Mouse (Mus musculus): ENCODE measurements around the gene Iqsec1.

Iqsec1 gene

DNA sequence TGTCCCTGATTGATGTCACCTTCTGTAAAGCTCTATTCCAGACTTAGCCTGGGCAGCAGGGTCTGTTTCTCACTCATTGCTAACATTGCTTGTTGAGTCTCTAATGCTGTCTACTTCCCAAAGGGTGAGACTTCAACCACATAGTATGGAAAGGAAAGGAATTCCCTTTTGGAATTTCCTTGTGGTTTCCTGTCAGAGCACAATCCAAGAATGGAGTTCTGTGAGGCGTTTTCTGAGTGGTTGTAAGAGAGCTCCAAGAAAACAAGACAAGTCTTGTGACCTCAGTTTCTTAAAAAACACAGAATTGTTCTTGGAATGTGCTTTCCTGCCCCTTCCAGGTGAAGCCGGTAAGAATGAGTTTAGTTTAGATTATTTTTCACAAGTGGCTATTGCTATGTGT lies 37.5 kb downstream of the Iqsec1 start:
- no peak for DNase-seq

DNA sequence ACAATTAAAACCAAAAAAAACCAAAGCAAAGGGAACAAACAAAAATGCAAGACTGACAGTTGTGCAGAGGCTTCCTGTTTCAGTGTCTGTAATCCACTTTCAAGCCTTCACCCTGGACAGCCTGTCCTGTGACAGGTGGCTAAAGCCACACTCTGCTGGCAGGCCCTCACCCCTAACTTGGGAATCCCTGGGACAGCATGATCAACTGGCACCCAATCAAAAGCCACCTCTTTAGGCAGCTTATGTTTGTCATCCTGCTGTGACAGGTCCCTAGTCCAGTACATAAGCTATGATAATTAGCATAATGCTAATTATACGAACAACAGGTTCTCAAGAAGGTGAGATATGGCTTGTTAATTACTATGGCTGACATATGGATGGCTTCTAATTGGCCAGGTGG lies 40.4 kb downstream of the Iqsec1 start:
- DNase-seq, result no peak

DNA sequence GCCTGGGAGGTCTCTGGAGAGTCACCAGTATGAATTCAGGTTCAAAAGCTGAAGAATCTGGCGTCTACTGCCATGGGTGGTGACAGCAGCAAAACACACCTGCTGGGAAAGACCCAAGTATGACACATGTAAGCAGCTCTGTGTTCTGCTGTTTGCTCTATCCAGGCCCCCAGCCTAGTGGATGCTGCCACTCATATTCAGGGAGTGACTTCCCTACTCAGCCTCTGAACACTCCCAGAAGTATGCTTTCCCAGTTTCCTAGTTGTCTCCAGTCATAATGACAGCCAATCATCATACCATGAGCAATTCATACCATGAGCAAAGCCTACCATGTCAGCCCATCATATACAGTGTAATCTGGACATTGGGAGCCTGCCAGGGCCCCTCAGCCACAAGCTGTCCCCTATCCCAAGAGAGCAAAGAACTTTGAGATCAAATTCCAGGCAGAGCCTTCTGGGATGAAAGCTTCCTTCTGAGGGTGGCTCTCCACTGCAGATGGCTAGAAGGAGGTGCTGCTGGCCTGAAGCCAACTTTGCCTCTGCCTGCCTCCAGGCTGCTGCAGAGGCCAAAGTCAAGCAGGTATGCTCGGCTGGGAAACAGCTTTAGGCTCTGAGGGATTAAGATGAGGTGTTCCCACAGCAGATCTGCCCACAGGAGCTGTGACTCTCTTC lies 42.8 kb downstream of the Iqsec1 start:
- no peak for DNase-seq

DNA sequence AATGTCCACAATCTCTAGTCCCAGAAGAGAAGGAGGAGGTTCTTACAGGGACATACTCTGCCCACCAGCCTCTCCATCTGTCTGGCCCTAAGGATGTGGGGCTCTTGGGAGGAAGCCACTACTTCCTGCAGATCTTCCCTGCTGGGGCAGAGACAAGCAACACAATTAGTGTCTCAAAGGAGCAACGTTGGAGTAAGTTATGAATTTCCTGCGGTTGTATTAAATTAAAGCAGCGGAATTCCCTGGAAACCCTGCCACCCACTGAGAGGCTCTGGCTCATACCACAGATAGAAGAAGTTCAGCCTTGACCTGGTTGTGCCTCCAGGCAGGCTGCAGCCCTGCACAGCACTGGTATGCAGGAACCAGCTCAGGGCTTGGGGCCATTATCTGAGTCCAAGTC lies 47.2 kb downstream of the Iqsec1 start:
- DNase-seq, result no peak

DNA sequence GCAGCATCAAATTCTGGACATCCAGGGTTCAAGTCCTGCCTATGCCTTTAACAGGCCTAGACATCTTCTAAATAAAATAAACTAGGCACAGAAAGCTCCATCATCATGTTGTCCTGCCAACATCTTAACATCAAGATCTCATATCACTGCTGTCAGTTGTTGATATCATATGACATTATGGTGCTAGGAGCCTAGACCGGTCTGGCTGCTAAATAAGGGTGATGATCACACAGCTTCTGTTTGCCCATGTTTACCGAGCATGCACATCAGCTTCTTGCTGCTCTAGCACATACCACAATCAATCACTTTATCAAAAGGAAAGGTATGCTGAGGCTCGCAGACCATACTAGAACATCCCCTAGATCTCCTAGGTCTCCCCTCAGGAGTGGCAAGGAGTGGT lies 54.8 kb downstream of the Iqsec1 start:
- no peak for DNase-seq

DNA sequence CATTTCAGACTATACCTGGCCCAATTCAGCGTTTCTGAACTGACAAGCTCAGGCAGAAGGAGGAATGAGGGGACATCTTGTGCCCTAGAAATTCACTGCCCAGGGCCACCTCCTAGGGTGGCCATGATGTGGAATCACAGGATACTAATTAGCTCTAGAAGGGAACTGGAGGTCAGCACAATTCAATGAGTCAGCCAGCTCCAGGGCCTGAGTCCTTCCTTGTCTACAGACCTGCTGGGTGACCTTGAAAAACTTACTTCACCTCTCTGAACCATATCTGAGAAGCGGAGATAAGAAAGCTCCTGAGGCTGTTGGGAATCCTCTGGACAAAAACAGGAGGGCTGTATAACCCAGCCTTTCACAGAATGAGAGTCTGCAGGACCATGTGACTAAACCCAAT lies 59.7 kb downstream of the Iqsec1 start:
- DNase-seq, result no peak

DNA sequence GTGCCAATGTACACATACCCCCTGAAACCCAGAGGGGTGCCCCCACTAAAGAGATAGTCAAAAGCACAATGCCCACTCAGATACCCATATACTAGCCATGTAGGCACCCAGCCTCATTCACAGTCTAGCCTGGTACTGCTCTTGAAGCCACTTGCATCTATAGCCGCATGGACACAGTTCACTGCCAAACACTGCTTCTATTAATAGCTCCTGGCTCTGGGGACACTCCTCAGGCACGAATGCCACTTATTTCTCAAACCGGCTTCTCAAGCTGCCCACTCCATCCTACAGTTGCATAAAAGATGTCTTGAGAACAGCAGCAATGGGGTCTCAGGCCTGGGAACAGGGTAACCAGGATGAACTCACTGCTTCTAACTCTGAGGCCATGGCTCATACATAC lies 63.0 kb downstream of the Iqsec1 start:
- no peak for DNase-seq

DNA sequence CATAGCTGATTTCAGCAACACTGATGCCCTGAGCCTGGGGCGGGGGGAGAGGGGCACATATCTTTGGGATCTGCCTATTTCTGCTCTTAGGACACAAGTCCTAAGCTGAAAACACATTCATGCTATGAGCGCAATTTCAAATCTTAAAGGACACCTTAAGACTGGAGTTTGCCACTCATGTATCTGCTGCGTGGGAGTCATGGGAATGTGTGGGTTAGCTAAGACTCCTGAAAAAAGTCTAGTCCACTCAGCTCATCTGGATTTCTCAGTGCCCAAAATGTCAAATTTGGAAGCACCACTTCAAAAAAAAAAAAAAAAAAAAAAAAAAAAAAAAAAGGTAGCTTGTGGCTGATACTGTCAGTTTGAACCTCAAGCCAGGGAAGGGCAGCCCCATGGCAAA lies 63.7 kb downstream of the Iqsec1 start:
- no peak for DNase-seq

DNA sequence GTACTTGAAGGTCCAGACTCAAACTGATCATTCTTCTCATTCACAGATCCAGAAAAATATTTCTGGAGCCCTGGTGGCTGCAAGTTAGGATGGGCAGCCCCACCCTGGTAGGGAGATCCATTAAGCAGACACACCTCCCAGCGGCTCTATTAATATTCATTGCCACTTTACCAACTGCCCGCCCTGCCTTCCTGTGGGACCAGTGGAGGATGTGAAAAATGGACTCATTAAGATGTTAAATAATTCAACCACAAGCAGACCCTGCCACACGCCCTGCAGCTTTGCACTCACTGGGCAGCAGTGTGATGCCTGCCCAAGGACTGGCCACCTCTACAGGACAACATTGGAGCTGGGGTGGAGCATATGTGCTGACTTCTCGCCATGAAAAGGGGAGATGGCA lies 64.1 kb downstream of the Iqsec1 start:
- no peak for DNase-seq

DNA sequence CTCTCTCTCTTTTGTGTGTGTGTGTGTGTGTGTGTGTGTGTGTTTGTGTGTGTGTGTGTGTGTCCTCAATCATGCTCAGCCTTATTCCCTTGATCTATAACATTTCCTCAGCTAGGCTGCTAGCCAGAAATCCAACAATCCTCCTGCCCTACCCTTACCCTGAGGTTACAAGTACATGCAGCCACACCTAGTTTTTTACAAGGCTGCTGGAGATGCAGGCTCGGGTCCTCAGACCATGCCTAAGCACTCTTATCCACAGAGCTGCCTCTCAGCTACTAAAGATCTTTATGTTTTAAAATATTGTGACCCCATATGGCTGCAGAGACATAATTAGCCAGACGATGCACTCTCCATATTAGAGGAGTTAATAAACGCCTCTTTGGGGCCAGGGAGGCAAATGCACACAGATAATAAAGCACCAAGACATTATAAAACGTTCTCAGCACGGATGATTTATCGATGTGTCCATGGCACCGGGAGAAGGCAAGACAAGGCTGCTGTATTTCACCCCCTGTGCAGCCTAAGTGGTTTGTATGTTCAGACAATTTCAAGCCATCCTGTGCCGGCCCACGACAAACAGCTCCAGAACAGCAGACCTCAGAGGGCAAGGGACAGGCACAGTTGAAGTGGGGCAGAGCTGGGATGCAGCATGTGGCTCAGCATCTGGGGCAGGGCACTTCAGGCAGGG lies 67.1 kb downstream of the Iqsec1 start:
- DNase-seq, result no peak

DNA sequence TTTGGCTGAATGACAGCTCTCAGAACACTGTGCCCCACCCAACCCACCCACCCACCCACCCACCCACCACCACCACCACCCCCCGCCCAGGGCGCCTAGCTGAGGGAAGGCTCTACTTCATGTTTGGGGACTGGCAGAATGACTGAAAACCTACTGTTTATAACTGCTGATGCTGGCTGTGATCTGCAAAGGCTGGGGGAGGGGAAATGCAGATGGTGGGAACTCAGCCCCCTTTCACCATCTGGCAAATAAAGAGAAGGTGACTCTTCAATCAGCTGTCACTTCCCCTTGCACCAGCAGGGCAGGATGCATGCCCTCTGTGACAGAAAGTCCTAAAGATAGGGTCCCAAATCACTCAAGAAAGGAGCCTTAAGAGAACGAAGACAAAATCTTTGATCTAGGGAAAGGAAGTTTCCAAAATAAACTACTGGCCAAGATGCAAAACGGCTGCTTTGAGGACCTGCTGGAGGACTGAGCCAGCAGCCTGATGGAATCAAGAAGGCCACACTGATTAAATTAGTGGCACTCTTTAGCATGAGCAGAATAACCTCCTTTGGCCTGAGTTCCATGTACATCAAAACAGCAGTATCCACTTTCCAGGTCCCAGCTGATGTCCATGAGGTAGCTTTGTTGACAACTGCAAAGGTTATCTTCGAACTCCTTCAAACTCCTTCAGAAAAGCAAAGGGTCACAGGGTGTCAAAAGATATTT lies 67.8 kb downstream of the Iqsec1 start:
- no peak for DNase-seq

DNA sequence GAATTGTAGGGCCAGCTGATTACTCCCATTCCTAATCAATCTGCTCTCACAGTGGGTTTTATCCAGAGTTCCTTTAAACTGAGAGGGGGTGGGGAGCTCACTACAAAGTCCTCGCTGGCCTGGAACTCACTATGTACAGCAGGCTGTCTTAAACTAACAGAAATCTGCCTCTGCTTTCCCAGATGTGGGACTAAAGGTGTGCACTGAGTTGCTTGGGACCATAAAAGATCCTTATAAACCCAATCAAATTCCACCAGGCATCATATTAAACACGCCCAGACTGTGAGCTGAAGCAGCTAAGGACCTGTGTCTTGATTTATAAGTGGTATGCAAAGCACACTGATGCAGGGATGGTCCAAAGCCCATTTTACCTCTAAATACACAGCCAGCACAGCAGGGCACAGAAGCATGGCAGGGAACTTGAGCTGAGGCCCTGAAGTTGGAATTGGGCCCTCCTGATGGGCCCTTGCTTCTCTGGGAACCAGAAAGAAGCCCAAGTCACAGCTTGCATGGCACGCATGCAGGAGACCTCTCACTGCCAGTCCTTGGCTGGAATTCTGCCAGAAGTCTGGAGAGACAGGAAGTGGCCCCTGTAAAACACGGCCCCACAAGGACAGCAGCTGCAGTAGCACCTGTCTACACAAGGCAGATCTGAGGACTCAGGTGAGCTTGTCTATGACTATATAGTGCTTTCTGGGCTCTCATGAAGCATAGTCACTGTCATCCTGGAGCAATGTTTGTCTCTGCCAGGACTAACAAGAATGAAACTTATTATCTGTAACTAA lies 68.7 kb downstream of the Iqsec1 start:
- DNase-seq, result no peak

DNA sequence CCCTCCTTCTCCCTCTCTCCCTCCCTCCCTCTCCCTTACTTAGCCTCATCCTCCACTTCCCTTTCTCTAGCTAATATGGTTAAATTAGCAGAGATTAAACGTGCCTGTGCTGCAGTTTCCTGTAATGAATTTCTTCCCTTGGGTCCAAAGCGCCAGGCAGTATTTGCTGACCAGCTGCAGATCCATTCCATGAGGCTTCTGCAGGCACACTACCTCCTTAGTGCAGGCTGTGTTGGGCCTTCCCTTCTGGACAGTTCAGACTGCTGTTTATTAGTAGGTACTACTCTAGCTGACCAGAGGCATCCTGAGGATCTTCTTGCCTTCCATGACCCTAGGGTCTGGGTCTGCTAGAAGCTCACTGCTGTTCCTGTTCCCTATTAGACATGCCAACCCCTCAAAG lies 72.9 kb downstream of the Iqsec1 start:
- no peak for DNase-seq

DNA sequence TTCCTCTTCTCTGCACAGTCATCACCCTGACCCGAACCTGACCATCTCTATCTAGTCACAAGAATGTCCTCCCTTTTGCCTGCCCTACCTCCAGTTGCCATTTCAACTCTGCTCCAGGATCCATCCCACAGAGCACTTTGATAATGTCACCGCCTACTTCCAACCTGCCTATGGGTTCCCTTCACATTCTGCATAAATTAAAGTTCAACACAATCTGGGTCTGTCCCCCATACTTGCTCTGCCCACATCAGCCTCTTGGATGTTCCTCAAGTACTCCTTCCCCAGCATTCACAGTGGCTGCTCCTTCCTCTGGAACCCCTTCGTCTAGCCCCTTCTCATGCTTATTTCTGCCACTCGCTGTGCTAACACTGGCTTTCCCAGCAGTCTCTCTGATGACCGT lies 74.7 kb downstream of the Iqsec1 start:
- DNase-seq, result no peak

DNA sequence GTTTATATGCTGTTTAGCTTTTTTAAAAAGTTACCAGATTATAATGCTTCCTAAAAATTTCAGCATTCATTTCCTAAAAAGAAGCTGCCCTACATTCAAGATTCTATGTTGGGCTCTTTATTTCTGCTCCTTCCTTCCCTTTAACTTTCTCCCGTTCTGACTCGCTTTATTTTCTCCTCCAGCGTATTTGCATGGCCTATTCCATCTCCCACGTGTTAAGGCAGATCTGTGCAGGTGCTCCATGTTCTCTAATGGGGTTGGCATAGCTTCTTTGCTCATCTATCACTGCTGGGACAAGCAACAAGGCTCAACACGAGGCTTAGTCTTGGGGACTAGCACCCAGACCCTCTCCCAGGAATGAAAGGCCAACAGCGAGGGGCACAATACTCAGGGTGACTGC lies 75.7 kb downstream of the Iqsec1 start:
- no peak for DNase-seq

DNA sequence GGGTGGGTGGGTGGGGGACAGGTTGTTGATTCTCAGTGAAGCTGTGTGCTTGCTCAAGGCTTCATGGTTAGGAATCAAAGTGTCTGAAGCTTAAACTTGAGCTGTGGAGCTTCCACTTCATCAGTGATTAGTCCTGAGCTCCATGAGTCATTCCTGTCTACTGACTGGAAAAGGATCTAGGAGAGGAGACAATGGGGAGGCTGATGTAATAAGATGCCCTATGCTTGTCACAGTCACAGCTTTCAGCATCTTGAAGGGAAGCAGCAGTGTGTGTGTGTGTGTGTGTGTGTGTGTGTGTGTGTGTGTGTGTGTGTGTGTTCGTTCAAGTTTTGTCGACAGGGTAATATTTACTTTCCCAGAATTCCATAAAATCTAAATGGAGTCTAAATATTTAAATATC lies 84.3 kb downstream of the Iqsec1 start:
- DNase-seq, result no peak

DNA sequence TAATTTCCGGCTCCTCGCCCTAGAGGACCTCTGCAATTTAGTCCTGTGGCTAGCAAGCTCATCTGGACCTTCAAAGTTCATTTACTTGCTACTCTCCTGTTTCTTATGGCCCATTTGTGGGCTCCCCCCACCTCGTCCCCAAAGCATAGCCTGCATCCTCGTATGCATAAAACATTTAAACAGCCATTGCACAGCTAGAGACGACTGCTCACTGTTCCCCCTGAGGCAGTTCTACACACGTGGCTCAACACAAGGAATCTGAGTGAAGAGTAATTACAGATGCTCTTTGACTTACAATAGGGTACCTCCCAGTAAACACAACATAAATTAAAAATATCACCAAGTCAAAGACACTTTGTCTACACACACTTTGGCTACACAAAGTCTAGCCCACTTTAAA lies 88.2 kb downstream of the Iqsec1 start:
- no peak for DNase-seq

DNA sequence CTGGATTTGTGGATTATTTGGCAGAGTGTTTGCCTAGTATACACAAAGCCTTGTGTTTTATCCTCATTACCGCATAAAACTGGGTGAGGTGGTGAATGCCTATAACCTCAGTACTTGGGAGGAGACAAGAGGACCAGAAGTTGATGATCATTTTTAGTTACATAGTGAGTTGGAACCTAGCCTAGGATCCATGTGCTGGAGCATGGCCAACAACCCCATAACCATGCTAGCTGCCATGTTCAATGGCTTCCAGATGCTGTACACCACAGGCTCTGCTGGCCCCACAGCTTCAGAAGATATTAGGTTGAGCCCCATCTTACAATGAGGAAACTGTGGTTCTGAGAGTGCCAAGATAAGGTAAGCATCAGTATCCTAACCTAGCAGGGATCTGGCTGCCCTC lies 89.2 kb downstream of the Iqsec1 start:
- no peak for DNase-seq

DNA sequence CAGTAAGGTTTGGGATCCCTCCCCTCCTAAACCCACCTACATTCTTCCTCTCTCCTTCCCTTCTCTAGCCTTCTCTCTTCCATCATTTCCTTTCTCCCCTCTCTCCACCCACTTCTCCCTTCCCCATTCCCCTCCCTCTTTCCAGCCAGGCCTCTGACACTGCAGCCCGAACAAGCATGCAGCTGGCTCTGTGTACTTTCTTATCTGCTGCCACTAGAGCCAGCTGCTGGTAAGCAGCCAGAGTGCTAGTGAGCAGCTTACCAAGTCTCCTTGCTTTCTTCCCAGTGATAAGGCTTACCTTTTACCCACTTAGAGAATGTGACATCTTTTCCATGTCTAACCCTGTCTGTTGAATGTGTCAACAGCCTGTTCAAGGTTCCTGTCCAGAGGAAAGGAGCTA lies 90.4 kb downstream of the Iqsec1 start:
- no peak for DNase-seq

DNA sequence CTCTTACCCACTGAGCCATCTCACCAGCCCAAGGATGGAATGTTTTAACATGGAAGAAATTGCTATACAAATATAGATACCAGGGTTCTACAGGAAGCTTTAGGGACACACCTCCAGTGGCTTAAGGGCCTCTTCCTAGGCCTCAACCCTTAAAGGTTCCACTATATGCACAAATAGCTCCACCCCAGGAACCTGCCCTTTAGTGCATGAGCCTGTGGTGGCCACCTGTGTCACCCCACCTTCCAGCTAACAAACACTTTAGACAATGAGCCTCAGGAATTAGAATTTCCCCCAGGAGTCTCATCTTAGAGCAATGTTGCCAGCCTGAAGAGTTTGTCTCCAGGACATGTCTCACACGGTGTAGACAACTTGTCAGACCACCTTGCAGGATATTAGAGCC lies 96.1 kb downstream of the Iqsec1 start:
- no peak for DNase-seq

DNA sequence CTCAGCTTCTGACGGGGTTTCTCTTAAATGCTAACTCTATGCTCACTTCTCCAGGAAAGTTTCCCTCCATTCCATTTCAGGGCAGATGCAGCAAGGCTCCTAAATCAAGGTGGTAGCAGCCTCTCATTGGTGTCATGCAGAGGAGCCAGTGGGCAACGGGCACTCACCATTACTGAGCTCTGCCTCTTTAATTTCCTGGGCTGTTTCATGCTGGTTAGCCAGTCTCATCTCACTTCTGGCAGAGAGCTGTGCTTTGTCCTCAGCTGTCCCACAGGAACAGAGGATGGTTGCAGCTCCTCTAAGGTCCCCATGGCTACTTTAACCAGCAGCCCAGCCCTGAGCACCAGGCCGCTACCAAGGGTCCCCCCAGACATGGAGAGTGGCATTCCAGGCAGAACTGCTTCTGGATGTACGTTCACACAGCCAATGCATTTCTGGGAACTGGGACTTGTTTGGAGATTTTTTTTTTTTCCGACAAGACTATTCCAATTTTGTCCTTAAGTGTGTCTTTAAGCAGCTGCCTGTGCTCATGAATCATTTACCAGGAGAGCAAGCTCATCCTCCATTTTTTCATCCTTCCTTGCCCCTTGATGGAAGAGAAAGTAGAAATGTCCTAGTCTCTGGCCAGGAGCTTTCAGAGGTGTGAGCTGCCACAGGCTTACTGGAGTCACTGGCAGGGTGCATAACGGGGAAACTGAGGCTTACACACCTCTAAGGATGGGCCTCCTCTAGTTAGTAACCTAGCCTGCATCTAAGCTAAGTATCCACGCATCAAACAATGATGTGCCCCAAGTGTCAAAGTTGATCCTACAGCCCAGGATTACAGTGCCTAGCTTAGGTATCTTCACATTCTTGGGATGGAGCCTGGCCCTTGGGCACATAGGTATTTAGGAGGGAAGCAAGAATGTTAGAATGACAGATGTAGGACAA lies 98.9 kb downstream of the Iqsec1 start:
- DNase-seq, result no peak

DNA sequence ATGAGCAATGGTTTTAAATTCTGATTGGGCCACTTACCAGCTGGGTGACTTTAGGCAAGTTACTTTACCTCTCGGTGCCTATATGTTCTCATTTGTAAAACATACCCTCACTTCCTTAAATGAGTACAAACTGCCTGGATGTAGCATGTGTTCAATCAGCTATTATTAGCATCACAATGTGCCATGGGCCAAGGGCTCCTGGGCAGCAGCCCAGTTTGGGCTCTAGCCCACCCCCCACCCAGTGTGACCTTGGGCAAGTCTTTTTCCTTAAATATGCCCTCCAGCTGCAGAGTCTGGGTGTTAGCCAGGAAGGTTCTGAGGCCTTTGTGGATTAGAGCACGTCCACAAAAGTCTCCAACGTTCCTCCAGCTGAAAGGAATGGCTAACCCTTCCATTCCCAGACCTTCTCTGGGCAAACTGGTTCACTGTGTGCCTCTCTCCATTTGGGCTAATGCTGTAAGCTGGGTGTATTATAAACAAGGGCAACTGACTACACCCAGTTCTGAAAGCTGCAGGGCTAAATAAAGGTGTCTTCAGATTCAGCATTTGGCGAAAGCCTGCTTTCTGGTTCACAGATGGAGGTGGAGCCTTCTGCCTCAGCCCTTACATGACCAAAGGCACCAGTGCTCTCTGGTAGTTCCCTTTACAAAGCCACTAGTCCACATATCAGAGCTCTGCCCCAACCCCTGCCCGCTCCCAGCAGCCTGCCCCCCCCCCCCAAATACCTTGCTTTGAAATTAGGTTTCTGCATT lies 101.3 kb downstream of the Iqsec1 start:
- DNase-seq, result no peak
